Mouse (Mus musculus) midbrain, embryonic 10.5 days (tissue): ENCODE results near the gene Olfr1133. TPM values are rescaled to one million over a fixed set of nuclear protein-coding genes. Genes with fewer than 3 reads are reported as not detected.
"Not testable (repeated sequence)": the region's sequence is repeated elsewhere in the genome, so short reads cannot be mapped to it uniquely, and the experiment has no call there.

Source experiments
- DNase-seq: peaks from one replicate; pipeline ENCODE4 v3.0.0-alpha.2; 2017; ENCODE audit warnings: low spot score
- H3K27ac ChIP-seq: fragments of 300-500 bp; sonication (generic); replicated peaks from 2 replicates; pipeline ENCODE4 v1.5.1; 2016; ENCODE audit warnings: mild to moderate bottlenecking
- H3K27me3 ChIP-seq: fragments of 300-500 bp; sonication (generic); 2 replicates; pipeline ENCODE4 v1.6.1; 2016; ENCODE audit warnings: low read depth, mild to moderate bottlenecking; ENCODE audit not compliant: poor library complexity, severe bottlenecking
- H3K36me3 ChIP-seq: fragments of 300-500 bp; sonication (generic); 2 replicates; pipeline ENCODE4 v1.6.1; 2016; ENCODE audit warnings: mild to moderate bottlenecking, moderate library complexity
- H3K4me1 ChIP-seq: fragments of 300-500 bp; sonication (generic); 2 replicates; pipeline ENCODE4 v1.6.1; 2016
- H3K4me3 ChIP-seq: fragments of 300-500 bp; sonication (generic); 2 replicates; pipeline ENCODE4 v1.5.1; 2016; ENCODE audit warnings: mild to moderate bottlenecking, moderate library complexity
- H3K9me3 ChIP-seq: fragments of 300-500 bp; sonication (generic); replicated peaks from 2 replicates; pipeline ENCODE4 v1.6.1; 2016; ENCODE audit warnings: mild to moderate bottlenecking
- WGBS: fragments of 180-500 bp; shearing (Covaris S2); methylation state at CpG from one replicate; pipeline ENCODE4 v1.1.7; 2016; 5-methylcytosine and 5-hydroxymethylcytosine counted together
- polyA plus RNA-seq: library from polyadenylated mRNA; unstranded; fragments of >200 nt; fragmentation: Nextera tagmentation; extraction: Ambion mirVana; gene quantifications from 2 replicates; pipeline ENCODE4 v1.2.1, GENCODE M21; 2016

The Olfr1133 gene
- polyA plus RNA-seq, result not detected in 2 replicates

DNA sequence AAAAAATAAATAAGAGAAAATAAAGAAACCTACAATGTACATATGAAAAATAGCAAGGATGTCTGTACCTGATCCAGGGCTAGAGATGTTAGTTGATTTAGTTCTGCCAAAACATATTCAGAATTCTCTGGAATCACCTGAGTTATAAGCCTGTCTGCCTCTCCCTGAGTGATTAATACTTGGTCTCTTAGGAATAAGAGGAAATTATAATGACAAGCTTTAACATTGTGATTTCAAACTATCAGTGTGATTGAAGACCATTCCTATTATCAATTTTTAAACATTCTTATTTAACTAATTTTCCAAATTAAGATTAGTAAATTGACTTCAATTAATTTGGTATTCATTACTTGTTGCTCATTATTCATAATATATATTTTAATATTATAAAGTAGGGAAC, at the start of gene Olfr1133:
Gene Olfr1133 (minus strand): TSS at position 101 of the 400 bp plus-strand sequence.
- no peak for DNase-seq
- Histone ChIP-seq H3K27ac (no peak within 1 kb of the TSS), H3K9me3 (no peaks in the 10 kb centered on the region), H3K36me3 (no peaks in the 10 kb centered on the region), H3K4me3 (no peak within 1 kb of the TSS), H3K4me1 (no peaks in the 10 kb centered on the region), H3K27me3 (no peaks in the 10 kb centered on the region)

DNA sequence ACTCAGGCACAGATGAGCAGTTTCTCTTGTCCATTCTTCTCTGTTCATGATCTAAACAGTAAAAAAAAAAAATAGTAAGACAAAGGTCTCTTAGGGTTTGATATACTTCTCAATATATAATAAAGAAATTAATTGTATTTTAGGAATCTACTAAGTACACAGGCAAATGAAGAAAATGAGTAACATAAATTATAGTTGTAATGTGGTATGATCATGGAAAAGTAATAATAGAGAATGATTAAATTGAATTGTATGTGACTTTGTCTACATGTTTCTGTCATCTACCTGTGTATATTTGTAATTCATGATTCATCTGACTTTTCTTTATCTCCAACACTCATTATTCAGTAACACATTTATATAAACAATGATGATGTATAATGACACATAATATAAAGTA, 46.7 kb upstream of the Olfr1133 start, which contains the start of gene Olfr1136:
Gene Olfr1136 (minus strand): TSS at position 101 of the 400 bp plus-strand sequence.
- Histone ChIP-seq H3K4me3 (no peak within 1 kb of the TSS), H3K27ac (no peak within 1 kb of the TSS), H3K4me1 (no peaks in the 10 kb centered on the region), H3K9me3 (no peaks in the 10 kb centered on the region), H3K36me3 (no peaks in the 10 kb centered on the region), H3K27me3 (no peaks in the 10 kb centered on the region)
- DNase-seq, result no peak

DNA sequence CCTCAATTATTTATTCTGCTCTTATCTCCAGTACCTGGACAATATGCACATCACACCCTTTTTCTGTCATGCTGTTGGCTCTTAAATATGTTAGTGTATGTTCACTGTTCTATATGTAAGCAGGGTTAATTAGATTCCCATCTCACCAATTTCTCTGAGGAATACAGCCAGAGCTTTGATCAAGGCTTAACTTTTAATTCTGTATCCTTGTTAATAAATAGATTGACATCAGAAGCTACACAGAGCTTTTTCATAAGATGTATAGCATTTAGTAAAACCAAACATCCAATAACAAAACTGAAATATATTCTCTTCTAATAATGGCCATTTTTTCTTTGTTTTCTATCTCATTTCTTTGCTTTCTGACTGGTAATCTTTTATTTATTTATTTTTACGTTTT, 26.4 kb upstream of the Olfr1133 start, which contains the start of gene Olfr1135:
Gene Olfr1135 (minus strand): TSS at position 101 of the 400 bp plus-strand sequence.
- Histone ChIP-seq H3K36me3 (no peaks in the 10 kb centered on the region), H3K27me3 (no peaks in the 10 kb centered on the region), H3K27ac (no peak within 1 kb of the TSS), H3K4me3 (no peak within 1 kb of the TSS), H3K4me1 (no peaks in the 10 kb centered on the region), H3K9me3 (no peaks in the 10 kb centered on the region)
- WGBS, result 19% methylated on average over 1 of the region's 1 CpGs
- DNase-seq, result no peak

DNA sequence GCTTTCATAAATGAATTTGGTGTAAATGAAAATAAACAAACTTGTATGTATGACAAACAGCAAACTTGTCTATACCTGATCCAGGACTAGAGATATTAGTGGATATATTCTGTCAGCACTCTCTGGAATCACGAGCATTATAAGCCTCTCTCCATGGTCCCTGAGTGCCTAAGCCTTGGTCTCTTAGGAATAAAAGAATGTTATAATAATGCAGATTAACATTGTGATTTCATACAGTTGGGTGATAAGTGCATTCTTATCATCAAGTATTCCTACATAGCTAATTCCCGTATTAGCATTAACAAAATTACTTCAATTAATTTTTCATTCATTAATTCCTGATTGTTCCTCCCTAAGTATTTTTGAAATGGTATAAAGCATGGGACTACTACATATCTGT, 11.2 kb upstream of the Olfr1133 start, which contains the start of gene Olfr1134:
Gene Olfr1134 (minus strand): TSS at position 101 of the 400 bp plus-strand sequence.
- 93% methylated on average over 2 of the region's 2 CpGs for WGBS

DNA sequence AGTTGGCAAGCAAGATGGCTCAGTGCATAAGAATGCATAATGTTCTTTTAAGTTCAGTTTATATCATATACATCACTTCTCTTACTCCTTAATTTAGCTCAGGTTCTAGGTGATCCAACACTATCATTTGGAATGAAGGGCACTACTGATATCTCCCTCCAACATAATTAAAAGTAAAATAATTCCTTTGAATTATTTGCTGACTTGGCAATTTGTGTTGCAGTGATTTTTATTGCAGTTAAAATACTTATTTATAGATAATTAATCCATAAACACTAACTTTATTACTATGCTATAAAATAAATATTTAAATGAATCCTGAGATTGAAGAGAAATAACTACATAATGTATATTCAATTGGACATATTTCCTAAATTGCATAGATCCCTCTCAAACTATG, 4.7 kb downstream of the Olfr1133 start:
- no peak for DNase-seq
- no peaks in the 10 kb centered on the region for H3K36me3 ChIP-seq
- no peaks in the 10 kb centered on the region for H3K27me3 ChIP-seq
- H3K4me3 ChIP-seq, result no peak overlapping the region
- no peaks in the 10 kb centered on the region for H3K9me3 ChIP-seq
- no peak overlapping the region for H3K27ac ChIP-seq
- no peaks in the 10 kb centered on the region for H3K4me1 ChIP-seq

More for the DNA sequence above, 11.2 kb upstream of the Olfr1133 start, which contains the start of gene Olfr1134:
- Histone ChIP-seq H3K27me3 (no peaks in the 10 kb centered on the region), H3K27ac (no peak within 1 kb of the TSS), H3K36me3 (no peaks in the 10 kb centered on the region), H3K9me3 (no peaks in the 10 kb centered on the region), H3K4me1 (no peaks in the 10 kb centered on the region), H3K4me3 (no peak within 1 kb of the TSS)
- DNase-seq, result no peak

DNA sequence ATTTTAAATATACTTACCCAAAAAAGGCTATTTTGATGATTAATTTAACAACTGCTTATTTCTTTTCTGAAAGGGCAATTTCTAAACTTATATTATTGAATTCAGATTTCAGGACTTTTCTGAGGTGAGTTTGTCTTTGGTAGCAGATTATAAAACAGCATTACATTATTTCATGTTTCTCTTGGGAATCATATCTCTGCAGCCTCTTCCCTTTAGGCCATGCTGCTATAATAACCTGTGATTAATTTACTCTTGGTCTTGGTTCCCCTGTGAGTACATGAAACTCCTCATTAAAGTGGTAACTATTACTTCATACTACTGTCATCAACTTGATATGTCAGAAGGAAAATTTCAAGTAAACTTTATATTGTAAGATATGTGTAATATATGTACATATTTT, 9.7 kb downstream of the Olfr1133 start, which contains the start of gene Olfr1132:
Gene Olfr1132 (minus strand): TSS at position 101 of the 400 bp plus-strand sequence.
- no peak for DNase-seq
- Histone ChIP-seq H3K36me3 (no peaks in the 10 kb centered on the region), H3K27me3 (no peaks in the 10 kb centered on the region), H3K4me3 (no peak within 1 kb of the TSS), H3K9me3 (no peaks in the 10 kb centered on the region), H3K4me1 (no peaks in the 10 kb centered on the region), H3K27ac (no peak within 1 kb of the TSS)

DNA sequence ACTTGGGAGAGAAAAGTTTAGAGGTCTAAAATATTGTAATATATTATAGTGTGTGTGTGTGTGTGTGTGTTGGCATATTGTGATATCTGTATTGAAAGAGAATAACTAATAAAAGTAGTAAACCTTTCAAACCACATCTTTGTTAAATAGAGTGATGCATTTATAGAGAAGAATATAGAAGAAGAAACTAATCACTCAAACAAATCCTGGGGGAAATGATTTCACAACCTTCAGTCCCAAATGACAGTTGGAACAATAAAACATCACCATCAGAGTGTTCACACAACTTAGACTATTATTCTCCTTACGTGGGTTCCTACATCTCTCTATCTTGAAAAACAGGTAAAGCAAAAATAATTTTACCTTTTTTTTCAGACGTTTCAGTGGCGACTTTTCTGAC, 20.4 kb downstream of the Olfr1133 start, which contains the start of gene Olfr1131:
Gene Olfr1131 (plus strand): TSS at position 301 of the 400 bp plus-strand sequence.
- Histone ChIP-seq H3K4me3 (no peak within 1 kb of the TSS), H3K27me3 (no peaks in the 10 kb centered on the region), H3K9me3 (no peaks in the 10 kb centered on the region), H3K27ac (no peak within 1 kb of the TSS), H3K4me1 (no peaks in the 10 kb centered on the region), H3K36me3 (no peaks in the 10 kb centered on the region)
- WGBS, result 72% methylated on average over 3 of the region's 3 CpGs
- DNase-seq, result no peak

DNA sequence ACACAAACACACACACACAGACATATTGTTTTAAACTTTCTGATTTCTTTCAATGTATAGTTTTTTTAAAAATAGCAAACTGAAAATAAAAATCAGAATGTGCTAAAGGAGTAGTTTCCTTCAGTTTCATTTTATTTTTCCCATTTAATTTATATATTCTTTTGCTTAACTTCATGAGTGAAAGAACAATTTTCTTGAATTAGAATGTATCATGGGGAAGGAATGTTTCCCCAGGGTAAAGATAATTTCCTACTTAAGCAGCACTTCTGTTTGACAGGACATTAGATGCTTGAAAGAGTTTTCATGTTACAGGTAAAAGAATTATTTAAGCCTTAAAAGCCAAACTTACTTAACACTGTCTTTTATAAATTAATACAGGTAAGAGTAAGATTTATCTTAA, 41.3 kb downstream of the Olfr1133 start, which contains the start of gene Olfr1130:
Gene Olfr1130 (plus strand): TSS at position 301 of the 400 bp plus-strand sequence.
- not testable (repeated sequence) for H3K9me3 ChIP-seq, H3K27me3 ChIP-seq

More for the DNA sequence above, 41.3 kb downstream of the Olfr1133 start, which contains the start of gene Olfr1130:
- not testable (repeated sequence) for DNase-seq, H3K27ac ChIP-seq, H3K4me1 ChIP-seq, H3K36me3 ChIP-seq, H3K4me3 ChIP-seq

Other genes with a start within 250 kb of the Olfr1133 start
- gene Olfr1123, start 230.7 kb downstream of the Olfr1133 start, polyA plus RNA-seq, result not detected in 2 replicates
- gene Olfr1124, start 217.1 kb downstream of the Olfr1133 start, polyA plus RNA-seq, result 0.06 and 0.07 TPM in 2 replicates
- gene Olfr1126, start 193.4 kb downstream of the Olfr1133 start, polyA plus RNA-seq, result not detected in 2 replicates
- gene Pramel7, start 150.3 kb downstream of the Olfr1133 start, polyA plus RNA-seq, result not detected in 2 replicates
- gene Pramel6, start 140.8 kb downstream of the Olfr1133 start, polyA plus RNA-seq, result not detected in 2 replicates
- not detected in 2 replicates for gene Olfr153, start 115.6 kb downstream of the Olfr1133 start, polyA plus RNA-seq
- gene Olfr1128, start 101.8 kb downstream of the Olfr1133 start, polyA plus RNA-seq, result not detected in 2 replicates
- gene Olfr1129, start 73.5 kb downstream of the Olfr1133 start, polyA plus RNA-seq, result not detected in 2 replicates
- not detected in 2 replicates for gene Olfr1130, start 41.2 kb downstream of the Olfr1133 start, polyA plus RNA-seq
- gene Olfr1131, start 20.3 kb downstream of the Olfr1133 start, polyA plus RNA-seq, result not detected in 2 replicates
- not detected in 2 replicates for gene Olfr1132, start 9.8 kb downstream of the Olfr1133 start, polyA plus RNA-seq
- not detected in 2 replicates for gene Olfr1134, start 11.1 kb upstream of the Olfr1133 start, polyA plus RNA-seq
- gene Olfr1135, start 26.3 kb upstream of the Olfr1133 start, polyA plus RNA-seq, result not detected in 2 replicates
- not detected in 2 replicates for gene Olfr1136, start 46.6 kb upstream of the Olfr1133 start, polyA plus RNA-seq
- not detected in 2 replicates for gene Olfr1137, start 65.8 kb upstream of the Olfr1133 start, polyA plus RNA-seq
- not detected in 2 replicates for gene Olfr1138, start 92.6 kb upstream of the Olfr1133 start, polyA plus RNA-seq
- not detected in 2 replicates for gene Olfr1140, start 96.4 kb upstream of the Olfr1133 start, polyA plus RNA-seq
- not detected in 2 replicates for gene Olfr1141, start 106.6 kb upstream of the Olfr1133 start, polyA plus RNA-seq
- gene Olfr152, start 132.1 kb upstream of the Olfr1133 start, polyA plus RNA-seq, result not detected in 2 replicates
- gene Olfr1143, start 153.2 kb upstream of the Olfr1133 start, polyA plus RNA-seq, result not detected in 2 replicates
- gene Olfr1145, start 162.4 kb upstream of the Olfr1133 start, polyA plus RNA-seq, result not detected in 2 replicates
- not detected in 2 replicates for gene Olfr1148, start 183.2 kb upstream of the Olfr1133 start, polyA plus RNA-seq
- not detected in 2 replicates for gene Olfr1150-ps1, start 196.6 kb upstream of the Olfr1133 start, polyA plus RNA-seq
- gene Olfr1151, start 208.5 kb upstream of the Olfr1133 start, polyA plus RNA-seq, result not detected in 2 replicates
- gene Olfr1152, start 219.1 kb upstream of the Olfr1133 start, polyA plus RNA-seq, result 0.01 and 0.02 TPM in 2 replicates
- not detected in 2 replicates for gene Olfr1153, start 247.6 kb upstream of the Olfr1133 start, polyA plus RNA-seq